ENCODE assay signal across 23 mouse cellular contexts in the genomic region with DNA sequence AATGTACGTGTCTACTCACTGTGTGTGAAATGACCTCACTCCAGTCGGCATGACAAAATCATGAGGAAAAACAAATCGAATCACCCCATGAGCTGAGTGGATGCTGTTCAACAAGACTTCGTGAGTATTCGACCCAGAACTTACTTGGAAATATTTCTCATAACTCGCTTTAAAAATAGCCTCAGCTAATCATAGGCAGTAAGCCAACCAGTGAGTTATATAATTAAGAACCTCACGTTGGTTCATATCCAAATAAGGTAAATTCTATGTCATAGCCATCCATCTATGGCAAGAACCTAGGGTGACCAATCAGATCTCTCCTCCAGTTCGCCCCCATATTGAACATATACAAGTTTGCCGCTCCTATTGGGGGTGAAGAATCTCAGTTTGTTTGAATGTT.
"Had no signal": no experiment of that assay in that cellular context is flagged by ENCODE, and none has a peak within 500 bp of the region (broad histone marks: within the 10 kb centered on the region; RNA-seq: fewer than 3 reads in every experiment).

No protein-coding gene starts in this region.

- ATAC-seq: liver, embryonic 12.5 days; midbrain, embryonic 13.5 days; midbrain, embryonic 16.5 days had no signal

- H3K27ac ChIP-seq: kidney, postnatal 0 days; layer of hippocampus, adult 2 months; limb, embryonic 10.5 days; limb, embryonic 13.5 days; liver, embryonic 12.5 days; liver, embryonic 15.5 days; lung, embryonic 15.5 days; midbrain, embryonic 10.5 days; midbrain, embryonic 13.5 days; neural tube, embryonic 13.5 days had no signal

- H3K27me3 ChIP-seq: limb, embryonic 13.5 days; liver, embryonic 12.5 days; liver, embryonic 15.5 days; lung, embryonic 15.5 days; megakaryocyte, embryonic 14.5 days; midbrain, embryonic 13.5 days; neural tube, embryonic 13.5 days had no signal

- DNase-seq: kidney, postnatal 25 days; layer of hippocampus, adult 9-11 months; liver; lung, adult 18-20 months; lung, postnatal 10 days; lung, postnatal 36 days; retina, postnatal 1 day; right cerebral cortex, postnatal 25 days; spleen, adult 18-20 months; thymus, postnatal 25 days had no signal

- H3K9ac ChIP-seq: limb, embryonic 13.5 days; liver, embryonic 12.5 days; liver, embryonic 15.5 days; lung, embryonic 15.5 days; midbrain, embryonic 13.5 days; neural tube, embryonic 13.5 days had no signal

- H3K36me3 ChIP-seq: limb, embryonic 10.5 days; limb, embryonic 13.5 days; liver, embryonic 12.5 days; liver, embryonic 15.5 days; lung, embryonic 15.5 days; midbrain, embryonic 10.5 days; midbrain, embryonic 13.5 days; neural tube, embryonic 13.5 days had no signal

- H3K4me3 ChIP-seq: layer of hippocampus, adult 2 months; limb, embryonic 10.5 days; limb, embryonic 13.5 days; liver, embryonic 12.5 days; liver, embryonic 15.5 days; lung, embryonic 15.5 days; megakaryocyte, embryonic 14.5 days; midbrain, embryonic 10.5 days; midbrain, embryonic 13.5 days; myocyte; neural tube, embryonic 13.5 days had no signal

- H3K4me1 ChIP-seq: limb, embryonic 10.5 days; liver, embryonic 12.5 days; liver, embryonic 15.5 days; megakaryocyte, embryonic 14.5 days; neural tube, embryonic 13.5 days had no signal

- H3K9me3 ChIP-seq: limb, embryonic 10.5 days; limb, embryonic 13.5 days; liver, embryonic 12.5 days; liver, embryonic 15.5 days; lung, embryonic 15.5 days; midbrain, embryonic 13.5 days had no signal

- H3K4me2 ChIP-seq: limb, embryonic 13.5 days; liver, embryonic 12.5 days; liver, embryonic 15.5 days; lung, embryonic 15.5 days; midbrain, embryonic 13.5 days; neural tube, embryonic 13.5 days had no signal
